Mouse (Mus musculus) kidney, adult 2 months (tissue): ENCODE measurements around the gene Ddo.

Source experiments
- CTCF ChIP-seq: fragments of 200-500 bp; conservative IDR thresholded peaks from 2 replicates; pipeline ENCODE4 v1.5.1; 2011; ENCODE audit warnings: low read depth, mild to moderate bottlenecking, control low read depth, low read length, moderate library complexity, mixed read lengths; ENCODE audit not compliant: insufficient read depth, insufficient read length
- POLR2A ChIP-seq: fragments of 200-500 bp; IDR thresholded peaks from one replicate; pipeline ENCODE4 v1.6.1; 2011; ENCODE audit warnings: low read depth, low read length, control low read depth

- TF ChIP-seq CTCF (no peak), POLR2A (no peak)
Observed at GRCm38 (mm10) chr10:40637331-40637730, 7.5 kb downstream of the Ddo start.
